Mouse (Mus musculus): ENCODE measurements around the gene Mroh2a.
A peak's percentile ranks its signal among the peaks of the same experiment; 100 is the strongest.

Mroh2a gene

DNA sequence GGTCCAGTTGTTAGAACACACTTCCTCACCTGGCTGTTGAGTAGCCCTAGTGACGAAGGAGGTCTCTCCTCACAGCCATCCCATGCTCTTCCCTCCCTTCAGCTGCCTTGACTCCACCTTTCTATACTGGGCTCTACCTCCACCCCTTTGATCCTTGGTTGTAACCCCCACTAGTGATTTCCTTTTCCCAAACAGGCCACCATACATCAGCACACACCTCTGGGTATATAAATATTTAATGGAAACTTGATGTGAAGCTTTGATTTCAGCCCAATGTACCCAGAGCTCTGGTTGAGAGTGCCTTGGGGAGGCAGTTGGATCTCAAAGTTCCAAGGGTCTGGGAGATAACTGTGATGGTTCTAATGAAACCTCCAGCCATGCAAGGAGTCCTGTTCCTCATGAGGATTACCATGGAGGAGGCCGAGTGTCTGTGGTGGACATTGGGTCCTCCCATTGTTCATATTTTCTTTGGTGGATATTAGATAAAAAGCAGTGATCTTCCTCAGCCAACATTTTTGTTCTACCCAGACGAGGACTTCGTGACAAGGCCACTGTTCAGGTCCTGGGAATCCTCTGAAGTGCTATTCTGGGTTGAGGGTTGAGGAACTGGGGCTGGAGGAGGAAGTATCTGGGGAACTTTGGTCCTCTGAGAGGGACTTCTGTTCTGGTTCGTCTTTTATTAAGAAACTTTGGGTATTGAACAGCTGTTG lies at the start of gene Mroh2a:
TSS of gene Mroh2a (plus strand) at position 317 of the 710 bp plus-strand sequence.
- peak in 1 of 2 experiments; percentile 19 for DNase-seq (ENCODE audit: low spot score in 2 of 2)

DNA sequence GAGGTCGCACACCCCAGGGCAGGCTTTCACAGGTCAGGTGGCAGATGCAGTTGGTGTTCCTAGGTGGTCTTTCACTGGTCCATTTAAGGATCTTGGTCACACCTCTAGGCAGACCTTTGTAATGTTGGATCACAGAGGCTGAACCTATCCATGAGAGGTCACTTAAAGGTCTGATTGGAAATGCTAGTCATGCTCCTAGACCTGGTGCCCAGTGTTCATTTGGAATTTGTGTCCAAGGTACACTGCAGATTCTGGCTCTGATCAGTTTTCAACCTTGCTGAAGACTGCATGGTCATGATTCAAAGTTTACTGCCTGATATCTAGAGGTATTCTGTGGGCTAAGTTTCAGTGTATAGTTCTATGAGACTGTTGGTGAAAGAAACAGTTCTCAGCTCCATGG lies 47.1 kb upstream of the Mroh2a start:
- DNase-seq (ENCODE audit: low spot score in 2 of 2): no peak

DNA sequence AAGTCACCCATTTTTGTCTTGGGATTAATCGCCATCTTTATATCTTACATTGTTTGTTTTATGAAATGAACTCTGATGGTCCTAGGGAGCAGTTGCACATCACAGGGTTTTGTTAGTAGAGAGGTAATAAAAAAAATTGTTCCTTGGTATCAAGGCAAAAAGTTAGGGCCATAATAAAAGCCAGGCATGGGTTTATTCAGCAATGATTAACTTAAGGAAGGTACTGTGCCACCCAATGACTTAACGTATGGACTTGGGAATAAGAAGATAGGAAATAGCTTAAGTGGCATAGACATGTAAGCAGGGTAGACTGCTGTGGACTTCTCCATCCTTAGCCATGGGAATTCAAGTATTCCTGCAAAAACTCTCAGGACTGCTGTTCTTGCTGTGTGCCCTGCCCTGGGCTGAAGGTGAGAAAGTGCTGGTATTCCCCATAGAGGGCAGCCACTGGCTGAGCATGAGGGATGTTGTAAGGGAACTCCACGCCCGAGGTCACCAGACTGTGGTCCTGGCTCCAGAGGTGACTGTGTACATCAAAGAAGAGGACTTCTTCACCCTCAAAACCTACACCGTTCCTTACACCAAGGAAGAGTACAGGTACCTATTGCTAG lies 40.4 kb upstream of the Mroh2a start:
- no peak for DNase-seq (ENCODE audit: low spot score in 2 of 2)

DNA sequence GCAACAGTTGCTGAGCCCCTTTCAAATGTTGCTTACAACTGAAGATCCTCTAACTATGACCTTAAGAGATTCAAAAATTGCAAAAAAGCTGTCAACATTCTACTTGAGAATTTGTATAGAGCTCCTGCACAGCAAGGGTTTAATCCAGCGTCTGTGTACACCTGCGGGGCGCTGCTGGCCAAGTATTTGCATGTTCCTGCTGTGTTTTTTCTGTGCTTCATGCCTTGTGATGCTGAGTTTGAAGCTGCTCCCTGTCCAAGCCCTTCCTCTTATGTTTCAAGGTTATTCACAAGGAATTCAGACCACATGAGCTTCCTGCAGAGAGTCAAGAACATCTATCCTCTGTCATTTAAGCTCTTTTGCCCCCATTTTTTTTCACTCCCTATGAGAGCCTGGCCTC lies 34.6 kb upstream of the Mroh2a start:
- DNase-seq (ENCODE audit: low spot score in 2 of 2): no peak

DNA sequence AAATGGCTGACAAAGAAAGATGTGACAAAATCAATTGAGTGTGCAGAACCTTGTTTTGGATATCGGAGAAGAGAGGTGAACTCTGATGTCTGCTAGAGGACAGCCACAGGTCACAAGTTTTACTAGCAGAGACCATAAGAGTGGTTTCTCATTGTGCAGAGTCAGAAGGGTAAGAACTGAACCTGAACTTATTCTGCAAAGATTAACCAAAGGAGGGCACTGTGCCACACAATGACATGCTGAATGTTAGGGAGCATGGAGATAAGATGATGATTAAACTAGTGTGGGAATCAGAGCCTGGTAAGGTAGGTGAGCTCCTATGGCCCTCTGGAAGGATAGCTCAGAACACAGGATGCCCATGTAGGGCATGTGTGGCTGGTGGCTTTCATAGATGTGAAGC lies 31.1 kb upstream of the Mroh2a start:
- no peak for DNase-seq (ENCODE audit: low spot score in 2 of 2)

DNA sequence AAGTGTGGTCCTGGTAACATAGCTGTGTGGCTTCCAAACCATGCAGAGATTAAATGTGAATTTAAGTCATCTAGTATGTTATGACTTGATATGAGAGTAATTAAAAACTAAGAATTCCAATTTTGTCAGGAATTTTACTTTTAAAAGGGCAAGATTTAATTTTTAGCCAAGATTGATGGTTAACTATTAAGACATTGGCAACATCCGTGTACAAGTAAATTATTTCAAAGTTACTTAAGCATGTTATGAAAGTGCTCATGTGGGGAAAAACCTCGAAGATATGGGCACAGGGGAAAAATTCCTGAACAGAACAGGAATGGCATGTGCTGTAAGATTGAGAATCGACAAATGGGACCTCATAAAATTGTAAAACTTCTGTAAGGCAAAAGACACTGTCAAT lies 29.3 kb upstream of the Mroh2a start:
- DNase-seq (ENCODE audit: low spot score in 2 of 2): no peak

DNA sequence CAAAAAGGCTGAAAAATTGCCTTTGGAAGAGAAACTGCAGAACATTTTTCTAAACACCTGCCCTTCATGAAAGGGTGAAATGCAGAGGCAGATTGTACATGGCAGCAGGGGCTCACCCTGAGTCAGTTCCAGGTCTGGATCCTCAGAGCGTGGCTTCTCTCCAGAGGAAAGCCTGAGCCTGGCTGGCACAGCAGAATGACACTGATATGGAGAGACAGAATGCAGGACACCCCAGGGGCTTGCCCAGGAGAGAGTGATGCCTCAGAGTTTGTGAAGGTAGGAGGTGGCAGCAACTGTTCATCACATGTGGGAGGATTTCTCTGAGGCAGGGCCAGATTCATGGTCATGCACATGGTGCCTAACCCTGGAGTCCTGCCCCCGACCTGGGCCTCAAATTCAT lies 26.8 kb upstream of the Mroh2a start:
- DNase-seq (ENCODE audit: low spot score in 2 of 2): no peak

DNA sequence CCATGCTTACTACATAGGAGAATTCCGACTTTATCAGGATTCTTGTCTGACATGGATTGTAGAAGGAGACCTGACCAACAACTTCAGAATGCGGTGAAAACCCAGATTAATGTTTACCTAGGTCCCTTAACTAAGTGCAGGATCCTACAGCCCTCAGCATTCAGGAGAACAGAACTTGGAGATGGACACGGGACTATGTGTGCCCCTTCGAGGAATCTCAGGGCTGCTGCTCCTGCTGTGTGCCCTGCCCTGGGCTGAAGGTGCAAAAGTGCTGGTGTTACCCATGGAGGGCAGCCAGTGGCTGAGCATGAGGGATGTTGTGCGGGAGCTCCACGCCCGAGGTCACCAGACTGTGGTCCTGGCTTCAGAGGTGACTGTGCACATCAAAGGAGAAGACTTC lies 26.3 kb upstream of the Mroh2a start, which contains the start of gene Ugt1a2:
TSS of gene Ugt1a2 (plus strand) at position 146 of the 400 bp plus-strand sequence.
- DNase-seq (ENCODE audit: low spot score in 2 of 2): no peak

DNA sequence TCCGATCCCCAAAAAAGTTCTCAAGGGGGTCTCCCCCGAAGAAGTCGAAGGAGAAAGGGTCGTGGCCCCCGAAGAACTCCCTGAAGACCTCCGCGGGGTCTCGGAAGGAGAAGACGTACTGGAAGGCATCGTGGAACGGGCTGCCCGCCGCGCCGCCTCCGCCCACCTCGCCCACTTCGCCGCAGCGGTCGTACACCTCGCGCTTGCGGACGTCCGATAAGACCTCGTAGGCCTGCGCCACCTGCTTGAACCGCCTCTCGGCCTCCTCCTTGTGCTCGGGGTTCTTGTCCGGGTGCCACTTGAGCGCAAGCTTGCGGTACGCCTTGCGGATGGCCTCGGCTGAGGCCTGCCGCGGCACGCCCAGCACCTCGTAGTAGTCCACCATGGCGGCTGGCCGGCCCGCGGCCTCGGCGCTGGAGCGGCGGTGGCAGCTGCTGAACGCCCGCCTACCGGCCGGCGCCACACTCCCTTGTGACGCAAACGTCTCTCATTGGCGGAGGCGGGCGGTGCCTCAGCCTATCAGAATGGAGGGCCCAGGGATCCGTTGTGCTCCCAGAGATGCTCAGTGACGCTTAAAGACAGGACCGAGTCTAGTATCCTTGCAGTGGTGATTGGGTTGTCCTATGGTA lies 21.4 kb upstream of the Mroh2a start, which contains the start of gene Dnajb3:
TSS of gene Dnajb3 (minus strand) at position 489 of the 629 bp plus-strand sequence.
- peak; percentile 71 to 84 for DNase-seq (ENCODE audit: low spot score in 2 of 2)

DNA sequence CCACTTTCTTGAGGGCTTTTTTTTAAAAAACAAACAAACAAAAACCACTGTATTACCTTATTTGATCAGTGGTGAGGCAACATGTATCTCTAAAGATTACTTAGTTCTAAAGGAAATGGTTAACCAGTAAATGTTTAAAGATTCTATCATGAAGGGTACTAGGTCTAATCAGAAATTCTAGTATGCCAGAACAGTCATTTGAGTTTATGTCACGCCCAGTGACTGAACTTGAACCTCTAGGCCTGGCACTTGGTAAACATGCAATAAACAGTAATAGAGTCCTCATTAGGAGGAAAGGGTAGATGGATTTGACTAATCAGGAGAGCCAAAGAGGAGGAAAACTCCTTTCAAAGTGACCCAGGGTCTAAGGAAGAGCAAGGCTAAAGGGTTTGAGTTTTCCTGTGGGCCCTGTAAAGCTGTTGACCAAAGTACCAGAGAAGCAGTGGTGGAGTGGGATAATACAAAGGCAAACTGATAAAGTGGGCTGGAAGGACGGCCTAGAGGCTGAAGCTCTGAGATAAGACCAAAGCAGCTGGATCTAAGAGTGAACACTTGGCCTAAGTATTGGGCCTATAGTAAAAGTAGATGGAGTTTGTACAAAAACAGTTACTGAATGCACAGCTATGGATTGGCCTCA lies 19.8 kb upstream of the Mroh2a start:
- DNase-seq (ENCODE audit: low spot score in 2 of 2): no peak

DNA sequence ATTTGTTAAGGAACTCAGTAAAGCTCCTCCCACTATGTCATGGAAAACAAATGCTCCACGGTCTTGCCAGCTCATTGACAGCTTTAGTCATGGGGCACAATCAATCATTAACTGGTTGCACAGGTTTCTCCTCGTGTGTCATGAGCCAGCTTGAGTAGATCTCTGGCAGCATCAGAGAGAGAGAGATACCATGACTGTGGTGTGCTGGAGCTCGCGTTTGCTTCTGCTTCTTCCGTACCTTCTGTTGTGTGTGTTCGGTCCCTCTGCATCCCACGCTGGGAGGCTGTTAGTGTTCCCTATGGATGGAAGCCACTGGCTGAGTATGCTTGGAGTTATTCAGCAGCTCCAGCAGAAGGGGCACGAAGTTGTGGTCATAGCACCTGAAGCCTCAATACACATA lies 15.0 kb upstream of the Mroh2a start, which contains the start of gene Ugt1a1:
TSS of gene Ugt1a1 (plus strand) at position 148 of the 400 bp plus-strand sequence.
- DNase-seq (ENCODE audit: low spot score in 2 of 2): no peak

DNA sequence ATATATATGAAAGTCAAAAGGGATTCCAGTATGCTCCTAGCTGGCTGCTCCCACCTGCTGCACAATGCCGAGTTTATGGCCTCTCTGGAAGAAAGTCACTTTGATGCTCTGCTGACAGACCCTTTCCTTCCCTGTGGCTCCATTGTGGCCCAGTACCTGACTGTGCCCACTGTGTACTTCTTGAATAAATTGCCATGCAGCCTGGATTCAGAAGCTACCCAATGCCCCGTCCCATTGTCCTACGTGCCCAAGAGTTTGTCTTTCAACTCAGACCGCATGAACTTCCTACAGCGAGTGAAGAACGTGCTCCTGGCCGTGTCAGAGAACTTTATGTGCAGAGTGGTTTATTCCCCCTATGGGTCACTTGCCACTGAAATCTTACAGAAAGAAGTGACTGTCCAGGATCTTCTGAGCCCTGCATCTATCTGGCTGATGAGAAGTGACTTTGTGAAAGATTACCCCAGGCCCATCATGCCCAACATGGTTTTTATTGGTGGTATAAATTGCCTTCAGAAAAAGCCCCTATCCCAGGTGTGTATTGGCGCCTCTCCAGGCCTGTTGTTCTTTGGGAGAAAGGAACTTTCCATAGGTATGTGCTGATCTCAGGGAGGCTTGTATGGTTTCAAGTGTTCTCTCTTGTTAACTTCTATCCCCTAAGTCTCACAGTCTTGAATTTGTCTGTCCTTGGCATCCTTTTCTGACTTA lies 14.3 kb upstream of the Mroh2a start:
- DNase-seq (ENCODE audit: low spot score in 2 of 2): no peak

DNA sequence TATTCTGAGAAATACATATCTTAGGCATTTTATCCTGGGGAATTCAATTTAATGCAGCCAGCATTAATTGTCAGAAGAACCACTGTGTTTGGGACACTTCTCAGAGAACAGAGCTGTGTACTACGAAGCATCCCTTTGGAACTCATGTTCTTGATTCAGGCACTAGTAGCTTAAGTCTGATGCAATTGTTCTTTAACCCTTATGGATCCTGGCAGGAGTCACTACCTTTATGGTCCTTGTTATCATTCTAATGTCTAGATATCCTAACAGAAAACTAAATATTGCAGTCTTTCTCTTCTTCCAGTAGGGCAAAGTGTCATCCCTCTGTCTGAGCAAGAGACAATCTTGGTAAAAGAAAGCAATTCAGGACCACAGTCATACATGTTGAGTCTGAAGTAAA lies 13.7 kb upstream of the Mroh2a start:
- DNase-seq (ENCODE audit: low spot score in 2 of 2): no peak

DNA sequence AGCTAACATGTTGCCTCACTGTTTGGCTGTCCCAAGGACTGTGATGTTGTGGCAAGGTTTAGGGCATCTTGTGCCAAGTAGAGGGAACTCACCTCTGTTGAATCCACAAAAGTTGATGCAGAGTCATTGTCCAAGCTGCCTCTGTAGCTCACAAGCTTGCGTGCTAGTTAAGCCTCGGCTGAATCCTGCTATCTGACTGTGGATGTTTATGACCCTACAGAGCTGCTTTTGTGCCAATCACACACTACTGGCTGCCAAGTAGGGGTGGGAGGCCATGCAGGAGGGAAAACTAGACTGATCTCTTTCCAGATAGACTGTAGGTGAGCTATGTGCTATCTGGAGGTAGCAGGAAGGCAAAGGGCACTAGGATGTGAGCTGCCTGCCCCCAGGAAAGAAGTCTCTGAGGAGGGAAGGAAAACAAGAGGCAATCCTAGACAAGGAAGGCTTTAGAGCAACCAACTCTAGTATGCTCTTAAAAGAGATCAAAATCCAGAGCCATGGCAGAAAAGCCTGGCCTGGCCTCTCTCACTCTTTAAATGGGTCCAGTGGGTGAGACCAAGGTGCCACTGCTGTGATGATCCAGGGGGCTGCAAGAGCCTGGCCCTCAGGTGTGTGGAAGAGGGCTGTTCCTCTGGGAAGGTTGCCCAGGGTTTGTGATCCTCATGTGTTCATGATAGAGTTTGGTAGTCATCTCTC lies 12.9 kb upstream of the Mroh2a start:
- DNase-seq (ENCODE audit: low spot score in 2 of 2): no peak

DNA sequence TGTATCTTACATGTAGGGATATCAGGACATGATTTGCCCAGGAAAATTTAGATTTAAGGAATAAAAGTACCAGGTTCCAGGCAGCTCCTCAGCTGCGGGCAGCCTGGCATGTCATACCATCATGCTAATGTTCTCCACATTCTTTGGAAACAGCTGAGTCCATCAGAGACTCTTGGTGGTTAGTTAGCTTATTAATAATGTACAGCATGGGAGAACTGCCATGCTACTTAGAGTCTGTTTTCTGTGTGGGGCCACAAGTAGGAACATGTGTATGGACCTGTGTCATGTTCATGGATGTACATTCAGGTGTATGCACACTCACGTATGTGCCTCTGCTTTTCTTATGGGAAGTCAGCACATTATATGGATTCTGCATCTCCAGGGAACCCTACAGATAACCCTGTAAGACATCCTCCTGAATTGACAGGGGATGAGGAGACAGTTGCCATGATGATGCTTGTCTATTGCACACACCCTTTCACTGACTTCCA lies 12.3 kb upstream of the Mroh2a start:
- no peak for DNase-seq (ENCODE audit: low spot score in 2 of 2)

DNA sequence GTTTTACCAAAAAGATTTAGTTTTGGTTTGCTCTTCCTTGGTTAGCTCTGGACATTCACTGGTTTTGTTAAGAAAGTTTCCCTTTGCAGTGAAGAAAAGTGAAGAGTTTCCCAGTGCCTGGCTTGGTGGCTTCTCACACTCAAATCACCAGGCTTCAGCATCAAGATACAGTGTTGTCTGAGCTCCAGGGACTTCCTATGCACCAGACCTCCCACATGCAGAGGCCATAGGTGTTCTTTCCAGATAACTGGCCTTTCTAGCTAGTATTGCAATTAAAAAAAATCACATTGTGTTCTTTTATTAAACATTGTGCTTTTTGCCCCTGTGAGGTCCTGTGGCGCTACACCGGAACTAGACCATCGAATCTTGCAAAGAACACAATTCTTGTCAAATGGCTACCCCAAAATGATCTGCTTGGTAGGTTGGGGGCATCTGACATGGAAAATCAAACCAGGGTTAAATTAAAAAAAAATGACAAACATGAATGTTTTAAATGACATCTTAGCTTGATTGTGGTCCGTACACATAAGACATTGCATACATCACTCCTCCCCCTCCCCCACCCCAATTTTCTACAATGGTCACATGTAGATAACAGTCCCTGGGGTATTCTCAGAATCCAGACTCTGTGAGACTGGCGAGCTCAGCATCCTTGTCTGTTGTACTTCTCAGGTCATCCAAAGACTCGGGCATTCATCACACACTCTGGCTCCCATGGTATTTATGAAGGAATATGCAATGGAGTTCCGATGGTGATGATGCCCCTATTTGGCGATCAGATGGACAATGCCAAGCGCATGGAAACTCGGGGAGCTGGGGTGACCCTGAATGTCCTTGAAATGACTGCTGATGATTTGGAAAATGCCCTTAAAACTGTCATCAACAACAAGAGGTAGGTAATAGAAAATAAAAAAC lies 11.1 kb upstream of the Mroh2a start:
- no peak for DNase-seq (ENCODE audit: low spot score in 2 of 2)

DNA sequence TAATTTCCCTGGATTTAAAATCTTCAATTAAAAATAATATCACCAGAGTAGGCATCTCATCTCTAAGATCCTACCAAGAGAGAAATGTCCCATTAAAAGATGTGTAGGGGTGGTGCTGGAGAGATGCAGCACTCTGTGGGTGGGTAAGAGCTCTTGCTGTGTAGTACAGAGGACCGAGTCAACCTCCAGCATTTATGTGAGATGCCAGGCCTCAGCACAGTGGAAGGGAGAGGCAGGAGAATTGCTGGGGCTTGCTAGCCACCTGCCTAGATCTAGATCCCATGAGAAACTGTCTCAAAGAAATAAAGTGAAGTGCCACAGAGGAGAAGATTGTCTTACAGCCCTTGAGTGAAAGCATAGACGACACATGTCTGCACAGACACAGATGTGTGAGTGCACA lies 10.2 kb upstream of the Mroh2a start:
- no peak for DNase-seq (ENCODE audit: low spot score in 2 of 2)

DNA sequence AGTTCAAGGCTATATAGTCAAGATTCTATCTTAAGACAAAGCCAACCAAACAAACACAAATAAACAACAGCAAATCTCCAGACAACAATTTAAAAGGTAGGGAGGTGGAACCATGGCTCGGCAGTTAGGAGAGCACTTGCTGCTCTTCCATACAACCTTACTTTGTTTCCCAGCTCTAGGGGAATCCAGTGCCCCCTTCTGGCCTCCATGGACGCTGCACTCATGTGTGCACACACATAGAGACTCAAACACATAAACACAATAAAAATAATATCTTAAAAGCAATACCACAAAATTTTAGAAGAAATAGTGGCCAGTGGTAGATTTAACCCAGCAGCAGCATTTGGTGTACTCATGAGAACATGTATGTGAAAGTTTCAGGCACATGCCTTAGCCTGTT lies 9.6 kb upstream of the Mroh2a start:
- no peak for DNase-seq (ENCODE audit: low spot score in 2 of 2)

DNA sequence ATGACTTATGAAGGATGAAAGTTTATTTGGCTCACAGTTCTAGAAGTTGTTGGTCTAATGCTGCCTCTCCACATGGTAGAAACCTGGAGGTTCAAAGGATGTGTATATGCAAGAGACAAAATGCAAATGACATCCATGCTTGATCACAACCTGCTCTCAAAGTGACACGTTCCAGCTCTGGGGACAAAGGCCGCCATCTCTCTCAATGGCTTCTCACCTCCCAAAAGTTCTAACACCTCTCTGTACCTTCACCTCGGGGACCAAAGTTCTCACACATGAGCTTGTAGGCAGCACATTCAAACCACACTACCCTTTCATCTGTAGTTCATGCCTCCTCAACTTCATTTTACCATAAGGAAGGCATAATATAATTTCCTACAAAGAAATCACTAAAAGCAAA lies 9.2 kb upstream of the Mroh2a start:
- DNase-seq (ENCODE audit: low spot score in 2 of 2): no peak

DNA sequence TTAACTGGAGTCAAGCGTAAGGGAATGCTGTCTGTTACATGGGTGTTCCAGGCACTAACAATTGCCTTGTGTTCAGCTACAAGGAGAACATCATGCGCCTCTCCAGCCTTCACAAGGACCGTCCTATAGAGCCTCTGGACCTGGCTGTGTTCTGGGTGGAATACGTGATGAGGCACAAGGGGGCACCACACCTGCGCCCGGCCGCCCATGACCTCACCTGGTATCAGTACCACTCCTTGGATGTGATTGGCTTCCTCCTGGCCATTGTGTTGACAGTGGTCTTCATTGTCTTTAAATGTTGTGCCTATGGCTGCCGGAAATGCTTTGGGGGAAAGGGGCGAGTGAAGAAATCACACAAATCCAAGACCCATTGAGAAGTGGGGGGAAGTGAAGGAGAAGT lies 8.7 kb upstream of the Mroh2a start:
- DNase-seq (ENCODE audit: low spot score in 2 of 2): peak in 1 of 2 experiments; percentile 11

Data from frontal cortex, postnatal 10 days (tissue).